Mouse (Mus musculus) midbrain, postnatal 0 days (tissue): Measurements from ENCODE around the gene Rbms1. TPM values are rescaled to one million over a fixed set of nuclear protein-coding genes. Genes with fewer than 3 reads are reported as not detected.

Experiments
- ATAC-seq: fragments of 200-750 bp; cut with Nextera tagmentation; 2 replicates; pipeline ENCODE4 v1.8.0; 2017; ENCODE audit warnings: moderate number of reproducible peaks, mild to moderate bottlenecking, moderate TSS enrichment, moderate library complexity; ENCODE audit not compliant: low FRiP score
- DNase-seq: peaks from one replicate; pipeline ENCODE4 v3.0.0-alpha.2; 2015; ENCODE audit warnings: low spot score
- H3K27ac ChIP-seq: fragments of 300-500 bp; sonication (generic); 2 replicates; pipeline ENCODE4 v1.5.1; 2014; ENCODE audit warnings: low read depth, mild to moderate bottlenecking, low read length, mixed read lengths
- H3K27me3 ChIP-seq: fragments of 300-500 bp; sonication (generic); 2 replicates; pipeline ENCODE4 v1.6.1; 2014; ENCODE audit warnings: low read length, control low read depth, mixed read lengths; ENCODE audit not compliant: insufficient read depth
- H3K36me3 ChIP-seq: fragments of 300-500 bp; sonication (generic); 2 replicates; pipeline ENCODE4 v1.6.1; 2014; ENCODE audit warnings: low read length, control low read depth, mixed read lengths; ENCODE audit not compliant: insufficient read depth
- H3K4me1 ChIP-seq: fragments of 300-500 bp; sonication (generic); 2 replicates; pipeline ENCODE4 v1.6.1; 2014; ENCODE audit warnings: mild to moderate bottlenecking, control low read depth, antibody characterized with exemption, low read length, mixed read lengths; ENCODE audit not compliant: insufficient read depth
- H3K4me2 ChIP-seq: fragments of 300-500 bp; sonication (generic); 2 replicates; pipeline ENCODE4 v1.6.1; 2014; ENCODE audit warnings: low read depth, mild to moderate bottlenecking, low read length, mixed read lengths; ENCODE audit not compliant: poor library complexity, severe bottlenecking
- H3K4me3 ChIP-seq: fragments of 300-500 bp; sonication (generic); 2 replicates; pipeline ENCODE4 v1.5.1; 2014; ENCODE audit warnings: low read depth, mild to moderate bottlenecking, low read length, moderate library complexity
- H3K9ac ChIP-seq: fragments of 300-500 bp; sonication (generic); replicated peaks from 2 replicates; pipeline ENCODE4 v1.6.1; 2014; ENCODE audit warnings: mild to moderate bottlenecking, low read length, moderate library complexity, mixed read lengths; ENCODE audit not compliant: poor library complexity, severe bottlenecking
- H3K9me3 ChIP-seq: fragments of 300-500 bp; sonication (generic); 2 replicates; pipeline ENCODE4 v1.6.1; 2016; ENCODE audit warnings: low read length, control low read depth
- CTCF ChIP-seq: IDR thresholded peaks from 2 replicates; pipeline ENCODE4 v1.5.1; 2016; ENCODE audit warnings: antibody characterized with exemption, mild to moderate bottlenecking
- WGBS: fragments of 180-500 bp; shearing (Covaris S2); extraction: QIAGEN DNeasy Blood & Tissue Kit; methylation state at CpG from one replicate; pipeline ENCODE4 v1.1.7; 2014; 5-methylcytosine and 5-hydroxymethylcytosine counted together
- polyA plus RNA-seq: library from polyadenylated mRNA; unstranded; fragments of >200 nt; fragmentation: Nextera tagmentation; extraction: Ambion mirVana; gene quantifications from 2 replicates; pipeline ENCODE4 v1.2.1, GENCODE M21; 2015
- total RNA-seq: library from RNA; depleted of rRNA; stranded (reverse); fragments of >200 nt; gene quantifications from 2 replicates; pipeline ENCODE4 v1.2.3, GENCODE M21; 2014

Gene Rbms1
- total and polyA plus RNA-seq, 2 experiments from 2014 or later = 36.2 to 40.4 TPM

- H3K9ac ChIP-seq = peak overlapping the region; percentile 80; the same call in 1 of the 2 replicates
- H3K4me1 ChIP-seq = 0 out of 2 replicates have a peak, but pooled peaks cover 3% of the 10 kb centered on the region
- DNase-seq (peak; percentile 61), ATAC-seq (peak; percentile 28; the same call in 1 of the 2 replicates)
- no peaks in the 10 kb centered on the region for H3K9me3 ChIP-seq
- H3K27me3 ChIP-seq = no peaks in the 10 kb centered on the region
- no peaks in the 10 kb centered on the region for H3K36me3 ChIP-seq
- H3K4me2 ChIP-seq = peak overlapping the region; percentile 82
- TF ChIP-seq CTCF = no peak
- peak overlapping the region; percentile 83 for H3K4me3 ChIP-seq
- peak overlapping the region; percentile 82 for H3K27ac ChIP-seq
- WGBS = 6% methylated on average over 5 of the region's 5 CpGs
These were observed 624 bp upstream of the Rbms1 start for GRCm38 (mm10) chr2:60963616-60964015.

GRCm38 (mm10) chr2:60962001-60962670 is 856 bp downstream of the Rbms1 start:
- DNase-seq (peak; percentile 32), ATAC-seq (peak; percentile 79)
- Histone ChIP-seq H3K4me3 (peak overlapping the region; percentile 83), H3K9me3 (no peaks in the 10 kb centered on the region), H3K4me1 (0 out of 2 replicates have a peak, but pooled peaks cover 3% of the 10 kb centered on the region), H3K27me3 (no peaks in the 10 kb centered on the region), H3K9ac (peak overlapping the region; percentile 80), H3K4me2 (peak overlapping the region; percentile 82), H3K36me3 (no peaks in the 10 kb centered on the region), H3K27ac (peak overlapping the region; percentile 82)
- WGBS = 0% methylated on average over 29 of the region's 64 CpGs
- TF ChIP-seq CTCF = no peak

GRCm38 (mm10) chr2:60961281-60961680 is 1.7 kb downstream of the Rbms1 start:
- DNase-seq = peak; percentile 18

GRCm38 (mm10) chr2:60948241-60948640 is 14.8 kb downstream of the Rbms1 start:
- Histone ChIP-seq H3K4me1 (no peaks in the 10 kb centered on the region), H3K27ac (no peak overlapping the region; the same call in 1 of the 2 replicates), H3K27me3 (no peaks in the 10 kb centered on the region), H3K4me3 (no peak overlapping the region), H3K36me3 (no peaks in the 10 kb centered on the region), H3K4me2 (no peak overlapping the region), H3K9me3 (no peaks in the 10 kb centered on the region), H3K9ac (no peak overlapping the region)
- no peak for TF ChIP-seq CTCF
- DNase-seq (no peak), ATAC-seq (no peak)
- WGBS = 73% methylated on average over 3 of the region's 3 CpGs

More at GRCm38 (mm10) chr2:60961281-60961680, 1.7 kb downstream of the Rbms1 start:
- no peaks in the 10 kb centered on the region for H3K27me3 ChIP-seq
- H3K4me3 ChIP-seq = peak overlapping the region; percentile 83
- 61% methylated on average over 5 of the region's 5 CpGs for WGBS
- peak overlapping the region; percentile 9; the same call in 1 of the 2 replicates for H3K9ac ChIP-seq
- peak overlapping the region; percentile 82 for H3K4me2 ChIP-seq
- 0 out of 2 replicates have a peak, but pooled peaks cover 3% of the 10 kb centered on the region for H3K4me1 ChIP-seq
- TF ChIP-seq CTCF = no peak
- no peak overlapping the region for H3K27ac ChIP-seq
- H3K36me3 ChIP-seq = no peaks in the 10 kb centered on the region
- no peak for ATAC-seq
- no peaks in the 10 kb centered on the region for H3K9me3 ChIP-seq

GRCm38 (mm10) chr2:60947817-60948216 is 15.2 kb downstream of the Rbms1 start:
- H3K27me3 ChIP-seq = no peaks in the 10 kb centered on the region
- no peak for TF ChIP-seq CTCF
- 91% methylated on average over 4 of the region's 4 CpGs for WGBS
- no peaks in the 10 kb centered on the region for H3K36me3 ChIP-seq
- no peak overlapping the region for H3K4me2 ChIP-seq
- no peak overlapping the region for H3K9ac ChIP-seq
- no peak for DNase-seq
- ATAC-seq = no peak
- H3K4me1 ChIP-seq = no peaks in the 10 kb centered on the region
- no peaks in the 10 kb centered on the region for H3K9me3 ChIP-seq
- no peak overlapping the region for H3K4me3 ChIP-seq
- H3K27ac ChIP-seq = no peak overlapping the region

- TF ChIP-seq CTCF = no peak
- H3K4me1 ChIP-seq = no peaks in the 10 kb centered on the region
- H3K4me3 ChIP-seq = no peak overlapping the region
- no peaks in the 10 kb centered on the region for H3K27me3 ChIP-seq
- peak; percentile 10 for DNase-seq
- H3K36me3 ChIP-seq = no peaks in the 10 kb centered on the region
- H3K9me3 ChIP-seq = no peaks in the 10 kb centered on the region
- no peak for ATAC-seq
- no peak overlapping the region for H3K4me2 ChIP-seq
- H3K9ac ChIP-seq = no peak overlapping the region
- no peak overlapping the region for H3K27ac ChIP-seq
- 61% methylated on average over 8 of the region's 8 CpGs for WGBS
These were observed 22.5 kb downstream of the Rbms1 start for GRCm38 (mm10) chr2:60940454-60940961.
